Mouse (Mus musculus): ENCODE measurements around the gene Rap1a. TPM values are rescaled to one million over a fixed set of nuclear protein-coding genes. Genes with fewer than 3 reads are reported as not detected.
A peak's percentile ranks its signal among the peaks of the same experiment; 100 is the strongest.

Rap1a gene
- total RNA-seq, 1 experiment from 2014 or later = 819 TPM

GRCm38 (mm10) chr3:105808179-105809037 lies 7.3 kb upstream of the Rap1a start:
- ATAC-seq (replicated peaks; ENCODE audit: insufficient number of reproducible peaks, low FRiP score, low TSS enrichment, poor library complexity, severe bottlenecking) = no peak

DNA sequence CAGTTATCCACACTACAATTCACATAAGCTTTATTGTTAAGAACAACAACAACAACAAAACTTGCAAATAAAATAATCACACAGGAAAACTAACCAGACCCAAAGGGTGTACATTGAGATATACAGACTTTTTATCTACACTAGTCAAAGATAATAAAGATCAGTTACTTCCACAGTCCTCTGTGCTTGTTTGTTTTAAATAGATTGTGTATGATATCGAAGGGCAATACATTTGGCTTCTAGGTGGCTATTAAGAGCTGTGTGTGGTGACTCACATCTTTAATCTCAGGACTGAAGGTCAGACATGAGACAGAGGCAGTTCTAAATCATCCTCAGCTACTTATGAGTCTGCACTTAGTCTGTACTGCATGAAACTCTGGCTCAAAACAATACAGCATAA lies 6.5 kb upstream of the Rap1a start:
- ATAC-seq (replicated peaks; ENCODE audit: insufficient number of reproducible peaks, low FRiP score, low TSS enrichment, poor library complexity, severe bottlenecking) = no peak

- no peak for ATAC-seq (replicated peaks; ENCODE audit: insufficient number of reproducible peaks, low FRiP score, low TSS enrichment, poor library complexity, severe bottlenecking)
Measured at GRCm38 (mm10) chr3:105806519-105807249, 5.5 kb upstream of the Rap1a start.

GRCm38 (mm10) chr3:105803600-105803999 lies 2.5 kb upstream of the Rap1a start:
- peak; percentile 70 for ATAC-seq (replicated peaks; ENCODE audit: insufficient number of reproducible peaks, low FRiP score, low TSS enrichment, poor library complexity, severe bottlenecking)

GRCm38 (mm10) chr3:105800675-105801190 lies 403 bp downstream of the Rap1a start:
- ATAC-seq (replicated peaks; ENCODE audit: insufficient number of reproducible peaks, low FRiP score, low TSS enrichment, poor library complexity, severe bottlenecking) = 0 out of 2 replicates have a peak, but pooled peaks have one; percentile 4

DNA sequence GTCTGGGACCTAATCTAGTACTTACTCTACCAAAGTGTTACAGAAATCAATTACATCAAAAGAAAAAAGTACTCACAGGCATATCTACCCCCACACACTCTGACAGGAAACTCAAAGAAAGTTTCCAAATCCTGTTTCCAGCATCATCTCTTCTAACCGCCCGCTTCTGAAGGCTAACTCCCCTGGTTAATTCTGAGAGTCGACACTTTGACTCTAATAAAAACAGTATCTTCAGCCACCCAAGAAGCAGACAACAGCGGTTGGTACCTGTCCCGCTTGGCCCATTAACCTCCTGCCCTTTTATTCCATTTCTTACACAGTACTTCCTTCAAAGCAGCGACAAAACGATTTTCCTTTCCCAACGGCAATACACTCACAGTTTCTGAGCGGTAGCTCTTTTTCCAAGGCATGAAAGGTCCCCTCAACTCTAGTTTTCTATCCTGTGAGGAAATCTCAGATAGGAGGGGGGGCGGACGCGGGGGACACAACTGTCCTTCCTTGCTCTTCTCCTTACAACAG lies 921 bp downstream of the Rap1a start:
- no peak for ATAC-seq (replicated peaks; ENCODE audit: insufficient number of reproducible peaks, low FRiP score, low TSS enrichment, poor library complexity, severe bottlenecking)

DNA sequence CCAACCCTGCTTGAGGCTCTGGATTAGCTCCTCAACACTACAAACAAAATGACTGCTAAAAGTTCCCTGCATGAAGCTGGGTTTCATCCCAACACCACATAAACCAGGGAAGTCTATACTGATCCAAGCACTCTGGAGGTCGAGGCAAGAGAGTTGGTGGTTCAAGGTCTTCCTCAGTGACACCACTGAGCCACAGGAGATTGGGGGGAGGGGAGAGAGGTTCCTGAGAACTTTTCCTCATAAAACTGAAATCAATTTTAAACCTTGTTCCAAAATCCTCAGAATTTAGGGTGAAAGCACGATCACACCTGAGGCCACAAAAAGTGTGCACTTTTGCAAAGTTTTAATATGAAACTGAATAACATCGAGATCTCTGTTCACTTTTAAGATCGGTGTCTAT lies 1.8 kb downstream of the Rap1a start:
- no peak for ATAC-seq (replicated peaks; ENCODE audit: insufficient number of reproducible peaks, low FRiP score, low TSS enrichment, poor library complexity, severe bottlenecking)

- no peak for ATAC-seq (replicated peaks; ENCODE audit: insufficient number of reproducible peaks, low FRiP score, low TSS enrichment, poor library complexity, severe bottlenecking)
Measured at GRCm38 (mm10) chr3:105798770-105799169, 2.4 kb downstream of the Rap1a start.

GRCm38 (mm10) chr3:105797427-105797826 lies 3.7 kb downstream of the Rap1a start:
- ATAC-seq (replicated peaks; ENCODE audit: insufficient number of reproducible peaks, low FRiP score, low TSS enrichment, poor library complexity, severe bottlenecking) = no peak

GRCm38 (mm10) chr3:105796761-105797160 lies 4.4 kb downstream of the Rap1a start:
- ATAC-seq (replicated peaks; ENCODE audit: insufficient number of reproducible peaks, low FRiP score, low TSS enrichment, poor library complexity, severe bottlenecking) = no peak

DNA sequence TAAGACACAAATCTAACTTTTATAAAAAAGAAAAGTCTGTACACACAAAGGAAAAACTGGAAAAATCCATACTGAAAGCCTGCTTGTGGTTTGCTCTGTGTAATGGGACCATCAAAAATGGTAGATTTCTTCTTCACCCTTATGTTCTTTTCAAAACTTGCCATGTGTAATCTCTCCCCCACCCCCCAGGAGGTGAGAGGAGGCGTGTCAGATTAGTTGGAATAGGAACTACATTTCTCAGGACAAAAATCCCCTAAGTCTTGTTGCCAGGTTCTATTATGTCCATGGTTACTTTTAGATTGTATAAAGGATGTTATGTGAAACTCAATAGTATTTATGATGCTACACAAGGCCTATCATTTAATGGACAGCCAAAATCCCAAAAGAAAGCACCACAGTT lies 6.8 kb downstream of the Rap1a start:
- ATAC-seq (replicated peaks; ENCODE audit: insufficient number of reproducible peaks, low FRiP score, low TSS enrichment, poor library complexity, severe bottlenecking) = no peak

- ATAC-seq (replicated peaks; ENCODE audit: insufficient number of reproducible peaks, low FRiP score, low TSS enrichment, poor library complexity, severe bottlenecking) = no peak
Measured at GRCm38 (mm10) chr3:105792309-105792708, 8.8 kb downstream of the Rap1a start.

- ATAC-seq (replicated peaks; ENCODE audit: insufficient number of reproducible peaks, low FRiP score, low TSS enrichment, poor library complexity, severe bottlenecking) = no peak
Measured at GRCm38 (mm10) chr3:105791129-105791528, 10.0 kb downstream of the Rap1a start.

DNA sequence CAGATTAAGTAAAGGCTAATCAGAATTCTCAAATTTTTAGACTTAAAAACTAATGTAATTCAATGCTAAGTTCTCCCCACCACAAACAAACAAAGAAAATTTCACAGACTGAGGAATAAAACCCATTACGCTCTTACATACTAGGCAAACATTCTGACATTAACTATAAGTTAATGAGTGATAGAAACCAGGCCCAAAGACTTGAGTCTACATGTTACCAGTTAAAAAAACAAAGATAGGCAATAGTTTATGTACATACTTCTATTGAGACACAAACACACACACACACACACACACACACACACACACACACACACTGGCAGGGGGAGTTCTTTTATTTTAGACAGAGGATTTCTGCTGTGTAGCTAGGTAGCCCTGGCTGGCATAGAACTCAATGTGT lies 10.8 kb downstream of the Rap1a start:
- no peak for ATAC-seq (replicated peaks; ENCODE audit: insufficient number of reproducible peaks, low FRiP score, low TSS enrichment, poor library complexity, severe bottlenecking)

- peak; percentile 93 for ATAC-seq (replicated peaks; ENCODE audit: insufficient number of reproducible peaks, low FRiP score, low TSS enrichment, poor library complexity, severe bottlenecking)
Measured at GRCm38 (mm10) chr3:105789776-105790175, 11.4 kb downstream of the Rap1a start.

GRCm38 (mm10) chr3:105787328-105787727 lies 13.8 kb downstream of the Rap1a start:
- ATAC-seq (replicated peaks; ENCODE audit: insufficient number of reproducible peaks, low FRiP score, low TSS enrichment, poor library complexity, severe bottlenecking) = no peak

DNA sequence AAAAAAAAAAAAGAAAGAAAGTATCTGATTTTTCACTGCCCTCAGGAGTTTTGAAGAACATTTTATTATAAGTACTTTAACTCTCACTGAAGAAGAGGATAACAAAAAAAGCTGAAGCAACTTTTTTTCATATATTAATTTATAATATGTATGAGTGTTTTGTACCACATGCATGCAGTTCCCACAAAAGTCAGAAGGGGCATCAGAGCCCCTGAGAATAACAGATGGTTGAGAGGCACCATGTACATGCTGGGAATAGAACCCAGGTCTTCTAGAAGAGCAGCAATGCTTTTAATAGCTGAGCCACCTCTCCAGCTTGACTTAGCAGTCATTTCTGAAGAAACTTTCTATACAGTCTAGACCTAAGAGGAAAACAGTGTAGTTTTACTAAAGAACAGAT lies 15.3 kb downstream of the Rap1a start:
- ATAC-seq (replicated peaks; ENCODE audit: insufficient number of reproducible peaks, low FRiP score, low TSS enrichment, poor library complexity, severe bottlenecking) = no peak

- no peak for ATAC-seq (replicated peaks; ENCODE audit: insufficient number of reproducible peaks, low FRiP score, low TSS enrichment, poor library complexity, severe bottlenecking)
Measured at GRCm38 (mm10) chr3:105783809-105784208, 17.3 kb downstream of the Rap1a start.

- ATAC-seq (replicated peaks; ENCODE audit: insufficient number of reproducible peaks, low FRiP score, low TSS enrichment, poor library complexity, severe bottlenecking) = no peak
Measured at GRCm38 (mm10) chr3:105782406-105782805, 18.7 kb downstream of the Rap1a start.
